Mouse (Mus musculus) frontal cortex, postnatal 36 days (tissue): ENCODE data around the gene Olfr97.
A peak's percentile ranks its signal among the peaks of the same experiment; 100 is the strongest.

Experiments used
- DNase-seq, 2 experiments: peaks; one replicate each; pipeline ENCODE4 v3.0.0; 2022; ENCODE audit warnings: low spot score in 2 of 2

The Olfr97 gene

GRCm38 (mm10) chr17:37194782-37195181 is 42.3 kb downstream of the Olfr97 start:
- DNase-seq, result peak in 1 of 2 experiments; percentile 37

GRCm38 (mm10) chr17:37193656-37194055 is 43.5 kb downstream of the Olfr97 start, which contains the start of gene Ubd:
TSS of gene Ubd (plus strand) at chr17:37193892.
- DNase-seq, result no peak

- DNase-seq, result no peak
These were observed 44.1 kb downstream of the Olfr97 start for GRCm38 (mm10) chr17:37193032-37193431.

- DNase-seq, result peak in 1 of 2 experiments; percentile 46
These were observed 46.4 kb downstream of the Olfr97 start for GRCm38 (mm10) chr17:37190711-37191110.

- DNase-seq, result no peak
These were observed 51.7 kb downstream of the Olfr97 start for GRCm38 (mm10) chr17:37185474-37185873.
